Mouse (Mus musculus): ENCODE data around the gene Lce1h. TPM values are rescaled to one million over a fixed set of nuclear protein-coding genes. Genes with fewer than 3 reads are reported as not detected.

The Lce1h gene
- polyA plus RNA-seq, 1 experiment from 2014 or later: not detected

DNA sequence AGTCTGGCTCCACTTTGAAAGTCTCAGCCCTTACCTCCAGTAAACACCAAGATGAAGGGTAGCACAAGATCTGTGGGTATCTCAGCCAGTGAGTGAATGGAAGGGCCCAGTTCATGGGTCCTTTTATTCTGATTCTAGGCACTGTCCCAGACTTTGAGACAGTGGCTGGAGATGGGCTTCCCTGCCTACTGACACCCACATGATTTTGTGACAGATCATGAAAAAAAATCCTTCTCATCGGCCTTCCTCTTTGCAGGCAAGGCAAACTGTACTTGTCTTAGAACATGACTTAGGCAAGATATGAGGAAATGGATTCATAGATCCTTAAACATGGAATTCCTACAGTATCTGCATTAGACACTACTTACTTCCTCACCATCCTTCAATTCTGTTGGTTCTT lies 25.9 kb downstream of the Lce1h start, which contains the start of gene Gm38119:
Gm38119 (minus strand) TSS at position 101 of the 400 bp plus-strand sequence.
- no peak for ATAC-seq
- Histone ChIP-seq H3K4me1 (ENCODE audit: insufficient read depth) (no peaks in the 10 kb centered on the region), H3K4me2 (ENCODE audit: low read depth, low read length) (no peak within 1 kb of the TSS), H3K27ac (ENCODE audit: low read depth) (no peak within 1 kb of the TSS), H3K4me3 (ENCODE audit: low read depth, low read length) (no peak within 1 kb of the TSS), H3K9me3 (ENCODE audit: low read length) (no peaks in the 10 kb centered on the region), H3K9ac (replicated peaks) (no peak within 1 kb of the TSS), H3K27me3 (ENCODE audit: insufficient read depth, low read length) (no peaks in the 10 kb centered on the region), H3K36me3 (replicated peaks; ENCODE audit: insufficient read depth, low read length) (no peaks in the 10 kb centered on the region)
- DNase-seq: no peak
- 33% methylated on average over 1 of the region's 1 CpGs for WGBS (ENCODE audit: insufficient replicate concordance)
- TF ChIP-seq CTCF (IDR thresholded peaks at IDR 0.05; ENCODE audit: low read depth) (no peak), EP300 (IDR thresholded peaks at IDR 0.05; ENCODE audit: low read depth) (no peak)

DNA sequence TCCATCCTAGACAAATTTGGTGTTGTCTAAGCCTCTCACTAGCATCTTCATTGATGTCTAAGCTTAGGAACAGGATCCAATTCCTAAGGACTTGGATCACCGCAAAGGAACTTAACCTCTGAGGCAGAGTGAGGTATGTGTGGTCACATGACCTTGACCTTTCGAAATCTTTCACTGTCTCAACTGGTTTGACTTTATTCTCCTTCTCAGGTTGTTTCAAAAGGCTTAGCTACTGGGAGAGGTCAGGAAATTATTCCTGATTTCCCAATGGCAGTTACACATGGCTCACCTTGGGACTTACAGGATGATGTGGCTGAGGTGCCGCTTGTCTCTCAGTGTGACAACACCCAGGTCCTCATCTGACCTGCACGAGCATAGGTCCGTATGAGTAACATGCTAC lies 42.2 kb downstream of the Lce1h start:
- no peak overlapping the region for H3K4me2 ChIP-seq (ENCODE audit: low read depth, low read length)
- H3K9ac ChIP-seq (replicated peaks): no peak overlapping the region
- TF ChIP-seq EP300 (IDR thresholded peaks at IDR 0.05; ENCODE audit: low read depth) (no peak), CTCF (IDR thresholded peaks at IDR 0.05; ENCODE audit: low read depth) (no peak)
- H3K4me3 ChIP-seq (ENCODE audit: low read depth, low read length): no peak overlapping the region
- no peak for ATAC-seq
- no peak overlapping the region for H3K27ac ChIP-seq (ENCODE audit: low read depth)
- H3K27me3 ChIP-seq (ENCODE audit: insufficient read depth, low read length): no peaks in the 10 kb centered on the region
- no peaks in the 10 kb centered on the region for H3K4me1 ChIP-seq (ENCODE audit: insufficient read depth)
- no peaks in the 10 kb centered on the region for H3K36me3 ChIP-seq (replicated peaks; ENCODE audit: insufficient read depth, low read length)
- no peak for DNase-seq
- 80% methylated on average over 5 of the region's 5 CpGs for WGBS (ENCODE audit: insufficient replicate concordance)
- no peaks in the 10 kb centered on the region for H3K9me3 ChIP-seq (ENCODE audit: low read length)

DNA sequence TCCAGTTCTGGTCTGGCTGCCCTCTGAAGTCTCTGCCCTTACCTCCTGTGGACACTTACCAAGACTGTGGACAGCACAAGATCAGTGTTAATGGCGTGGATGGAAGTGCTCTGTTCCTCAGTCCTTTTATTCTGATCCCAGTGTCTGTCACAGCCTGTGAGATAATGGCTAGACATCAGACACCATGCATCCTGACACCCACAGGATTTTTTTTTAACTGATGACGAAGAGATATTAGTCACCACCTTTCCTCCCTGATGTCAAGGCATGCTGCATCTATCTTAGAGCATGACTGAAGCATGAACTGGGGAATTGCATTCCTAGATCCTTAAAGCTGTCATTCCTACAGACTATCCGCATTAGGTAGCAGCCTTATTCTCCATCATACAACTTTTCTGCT lies 44.6 kb downstream of the Lce1h start, which contains the start of gene Lce1f:
Lce1f (minus strand) TSS at position 101 of the 400 bp plus-strand sequence.
- H3K27ac ChIP-seq (ENCODE audit: low read depth): no peak within 1 kb of the TSS
- ATAC-seq (no peak), DNase-seq (no peak)
- no peaks in the 10 kb centered on the region for H3K36me3 ChIP-seq (replicated peaks; ENCODE audit: insufficient read depth, low read length)
- no peaks in the 10 kb centered on the region for H3K4me1 ChIP-seq (ENCODE audit: insufficient read depth)
- no peak within 1 kb of the TSS for H3K4me3 ChIP-seq (ENCODE audit: low read depth, low read length)
- 60% methylated on average over 3 of the region's 3 CpGs for WGBS (ENCODE audit: insufficient replicate concordance)
- no peak within 1 kb of the TSS for H3K9ac ChIP-seq (replicated peaks)
- no peaks in the 10 kb centered on the region for H3K9me3 ChIP-seq (ENCODE audit: low read length)
- no peak within 1 kb of the TSS for H3K4me2 ChIP-seq (ENCODE audit: low read depth, low read length)
- TF ChIP-seq CTCF (IDR thresholded peaks at IDR 0.05; ENCODE audit: low read depth) (no peak), EP300 (IDR thresholded peaks at IDR 0.05; ENCODE audit: low read depth) (no peak)
- H3K27me3 ChIP-seq (ENCODE audit: insufficient read depth, low read length): no peaks in the 10 kb centered on the region

DNA sequence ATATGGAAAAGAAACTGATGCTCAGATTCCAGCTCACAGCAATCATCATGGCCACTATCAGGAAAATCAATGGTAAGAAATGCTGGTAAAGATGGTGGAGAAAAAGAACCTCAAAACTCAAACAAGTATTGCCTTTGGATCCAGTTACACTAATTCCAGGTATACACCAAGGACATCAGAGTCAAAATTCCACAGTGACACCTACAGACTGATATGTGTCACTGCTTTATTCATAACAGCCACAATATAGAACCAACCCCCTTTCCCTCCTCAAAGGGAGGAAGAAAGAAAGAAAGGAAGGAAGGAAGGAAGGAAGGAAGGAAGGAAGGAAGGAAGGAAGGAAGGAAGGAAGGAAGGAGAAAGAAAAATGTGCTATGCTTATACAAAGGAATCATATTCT lies 49.7 kb downstream of the Lce1h start:
- H3K4me3 ChIP-seq (ENCODE audit: low read depth, low read length): no peak overlapping the region
- H3K9ac ChIP-seq (replicated peaks): no peak overlapping the region
- no peaks in the 10 kb centered on the region for H3K36me3 ChIP-seq (replicated peaks; ENCODE audit: insufficient read depth, low read length)
- no peak overlapping the region for H3K4me2 ChIP-seq (ENCODE audit: low read depth, low read length)
- H3K27ac ChIP-seq (ENCODE audit: low read depth): no peak overlapping the region
- DNase-seq (no peak), ATAC-seq (no peak)
- 0 out of 2 replicates have a peak, but pooled peaks have one; percentile 10 for TF ChIP-seq CTCF (IDR thresholded peaks at IDR 0.05; ENCODE audit: low read depth)
- no peak for TF ChIP-seq EP300 (IDR thresholded peaks at IDR 0.05; ENCODE audit: low read depth)
- H3K9me3 ChIP-seq (ENCODE audit: low read length): no peaks in the 10 kb centered on the region
- no peaks in the 10 kb centered on the region for H3K27me3 ChIP-seq (ENCODE audit: insufficient read depth, low read length)
- H3K4me1 ChIP-seq (ENCODE audit: insufficient read depth): no peaks in the 10 kb centered on the region

Other genes starting within 250 kb of the Lce1h start
- not detected in 2 replicates for gene 2310046K23Rik, start 230.6 kb downstream of the Lce1h start, polyA plus RNA-seq (2015; fragmentation: Nextera tagmentation; extraction: Ambion mirVana)
- not detected in 2 replicates for gene Ivl, start 191.3 kb downstream of the Lce1h start, polyA plus RNA-seq (2015; fragmentation: Nextera tagmentation; extraction: Ambion mirVana)
- gene Smcp, start 176.1 kb downstream of the Lce1h start, polyA plus RNA-seq (2015; fragmentation: Nextera tagmentation; extraction: Ambion mirVana): 5.1 and 6.3 TPM in 2 replicates
- gene 2210017I01Rik, start 157.6 kb downstream of the Lce1h start, polyA plus RNA-seq (2015; fragmentation: Nextera tagmentation; extraction: Ambion mirVana): not detected in 2 replicates
- gene Lce6a, start 143.4 kb downstream of the Lce1h start, polyA plus RNA-seq (2015; fragmentation: Nextera tagmentation; extraction: Ambion mirVana): not detected in 2 replicates
- gene Lce1a1, start 116.8 kb downstream of the Lce1h start, polyA plus RNA-seq (2015; fragmentation: Nextera tagmentation; extraction: Ambion mirVana): not detected in 2 replicates
- not detected in 2 replicates for gene Lce1b, start 108.1 kb downstream of the Lce1h start, polyA plus RNA-seq (2015; fragmentation: Nextera tagmentation; extraction: Ambion mirVana)
- gene Lce1a2, start 94.8 kb downstream of the Lce1h start, polyA plus RNA-seq (2015; fragmentation: Nextera tagmentation; extraction: Ambion mirVana): not detected in 2 replicates
- not detected in 2 replicates for gene Lce1c, start 85.8 kb downstream of the Lce1h start, polyA plus RNA-seq (2015; fragmentation: Nextera tagmentation; extraction: Ambion mirVana)
- gene Lce1d, start 77.9 kb downstream of the Lce1h start, polyA plus RNA-seq (2015; fragmentation: Nextera tagmentation; extraction: Ambion mirVana): not detected in 2 replicates
- gene Lce1e, start 56.0 kb downstream of the Lce1h start, polyA plus RNA-seq (2015; fragmentation: Nextera tagmentation; extraction: Ambion mirVana): not detected in 2 replicates
- gene Lce1f, start 44.7 kb downstream of the Lce1h start, polyA plus RNA-seq (2015; fragmentation: Nextera tagmentation; extraction: Ambion mirVana): not detected in 2 replicates
- gene Gm38119, start 26.0 kb downstream of the Lce1h start, polyA plus RNA-seq (2015; fragmentation: Nextera tagmentation; extraction: Ambion mirVana): not detected in 2 replicates
- gene Lce1g, start 12.7 kb downstream of the Lce1h start, polyA plus RNA-seq (2015; fragmentation: Nextera tagmentation; extraction: Ambion mirVana): not detected in 2 replicates
- not detected in 2 replicates for gene Lce1i, start 13.8 kb upstream of the Lce1h start, polyA plus RNA-seq (2015; fragmentation: Nextera tagmentation; extraction: Ambion mirVana)
- not detected in 2 replicates for gene Lce1j, start 25.4 kb upstream of the Lce1h start, polyA plus RNA-seq (2015; fragmentation: Nextera tagmentation; extraction: Ambion mirVana)
- gene Lce1k, start 42.8 kb upstream of the Lce1h start, polyA plus RNA-seq (2015; fragmentation: Nextera tagmentation; extraction: Ambion mirVana): not detected in 2 replicates
- gene Kprp, start 62.2 kb upstream of the Lce1h start, polyA plus RNA-seq (2015; fragmentation: Nextera tagmentation; extraction: Ambion mirVana): not detected in 2 replicates
- gene Lce1l, start 86.2 kb upstream of the Lce1h start, polyA plus RNA-seq (2015; fragmentation: Nextera tagmentation; extraction: Ambion mirVana): not detected in 2 replicates
- not detected in 2 replicates for gene 2310050C09Rik, start 105.2 kb upstream of the Lce1h start, polyA plus RNA-seq (2015; fragmentation: Nextera tagmentation; extraction: Ambion mirVana)
- gene Lce3a, start 161.2 kb upstream of the Lce1h start, polyA plus RNA-seq (2015; fragmentation: Nextera tagmentation; extraction: Ambion mirVana): not detected in 2 replicates
- gene Lce3b, start 167.9 kb upstream of the Lce1h start, polyA plus RNA-seq (2015; fragmentation: Nextera tagmentation; extraction: Ambion mirVana): not detected in 2 replicates
- not detected in 2 replicates for gene Lce3c, start 179.4 kb upstream of the Lce1h start, polyA plus RNA-seq (2015; fragmentation: Nextera tagmentation; extraction: Ambion mirVana)
- gene Lce3d, start 192.3 kb upstream of the Lce1h start, polyA plus RNA-seq (2015; fragmentation: Nextera tagmentation; extraction: Ambion mirVana): not detected in 2 replicates
- gene Lce3e, start 202.0 kb upstream of the Lce1h start, polyA plus RNA-seq (2015; fragmentation: Nextera tagmentation; extraction: Ambion mirVana): not detected in 2 replicates
- not detected in 2 replicates for gene Lce3f, start 227.2 kb upstream of the Lce1h start, polyA plus RNA-seq (2015; fragmentation: Nextera tagmentation; extraction: Ambion mirVana)

Measured in liver, postnatal 0 days (tissue).